Mouse (Mus musculus): Measurements from ENCODE around the gene Ube2t. TPM values are rescaled to one million over a fixed set of nuclear protein-coding genes. Genes with fewer than 3 reads are reported as not detected.
A peak's percentile ranks its signal among the peaks of the same experiment; 100 is the strongest.

Ube2t gene
- polyA plus RNA-seq, 1 experiment from 2014 or later = 24.7 TPM

GRCm38 (mm10) chr1:134938233-134938632, 24.1 kb upstream of the Ube2t start:
- no peak overlapping the region for H3K27ac ChIP-seq
- H3K4me3 ChIP-seq (replicated peaks; ENCODE audit: low read depth, low read length) = no peak overlapping the region
- H3K9me3 ChIP-seq (replicated peaks; ENCODE audit: low read length) = no peaks in the 10 kb centered on the region
- no peak overlapping the region for H3K4me2 ChIP-seq (ENCODE audit: low read length)
- no peaks in the 10 kb centered on the region for H3K27me3 ChIP-seq (ENCODE audit: insufficient read depth, low read length)
- DNase-seq (ENCODE audit: low spot score) (no peak), ATAC-seq (replicated peaks; ENCODE audit: low FRiP score, low read depth) (no peak)
- no peak overlapping the region for H3K9ac ChIP-seq (ENCODE audit: low read depth, low read length)
- H3K4me1 ChIP-seq (replicated peaks; ENCODE audit: insufficient read depth, low read length) = 0 out of 2 replicates have a peak, but pooled peaks cover 5% of the 10 kb centered on the region
- H3K36me3 ChIP-seq (ENCODE audit: insufficient read depth, low read length) = no peaks in the 10 kb centered on the region
- no peak for TF ChIP-seq CTCF (IDR thresholded peaks at IDR 0.05; ENCODE audit: low read depth)
- WGBS = 90% methylated on average over 1 of the region's 1 CpGs

GRCm38 (mm10) chr1:134940863-134941262, 21.5 kb upstream of the Ube2t start:
- Histone ChIP-seq H3K9ac (ENCODE audit: low read depth, low read length) (no peak overlapping the region), H3K4me1 (replicated peaks; ENCODE audit: insufficient read depth, low read length) (0 out of 2 replicates have a peak, but pooled peaks cover 5% of the 10 kb centered on the region), H3K27ac (no peak overlapping the region), H3K9me3 (replicated peaks; ENCODE audit: low read length) (no peaks in the 10 kb centered on the region), H3K36me3 (ENCODE audit: insufficient read depth, low read length) (no peaks in the 10 kb centered on the region), H3K4me3 (replicated peaks; ENCODE audit: low read depth, low read length) (no peak overlapping the region), H3K4me2 (ENCODE audit: low read length) (no peak overlapping the region), H3K27me3 (ENCODE audit: insufficient read depth, low read length) (no peaks in the 10 kb centered on the region)
- no peak for TF ChIP-seq CTCF (IDR thresholded peaks at IDR 0.05; ENCODE audit: low read depth)
- 32% methylated on average over 4 of the region's 4 CpGs for WGBS
- ATAC-seq (replicated peaks; ENCODE audit: low FRiP score, low read depth) (no peak), DNase-seq (ENCODE audit: low spot score) (peak; percentile 18)

DNA sequence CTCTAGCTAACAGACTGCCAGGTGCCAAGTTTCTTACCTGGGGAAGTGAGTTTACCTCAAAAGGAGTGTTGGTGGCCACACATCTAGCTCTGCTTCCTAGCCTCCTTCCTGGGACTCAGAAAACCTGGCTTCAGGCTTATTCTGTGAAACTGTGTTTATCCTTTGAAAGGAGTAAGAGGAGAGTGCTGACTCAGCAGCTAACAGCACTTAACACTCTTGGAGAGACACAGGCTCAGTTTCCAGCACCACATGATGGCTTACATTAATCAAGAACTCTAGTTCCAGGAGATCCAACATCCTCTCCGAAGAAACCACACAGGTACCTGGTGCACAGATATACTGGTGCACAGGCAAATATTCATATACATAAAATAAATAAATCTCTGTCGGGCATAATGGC, 19.5 kb upstream of the Ube2t start:
- Histone ChIP-seq H3K9me3 (replicated peaks; ENCODE audit: low read length) (no peaks in the 10 kb centered on the region), H3K4me3 (replicated peaks; ENCODE audit: low read depth, low read length) (no peak overlapping the region), H3K4me2 (ENCODE audit: low read length) (no peak overlapping the region), H3K27me3 (ENCODE audit: insufficient read depth, low read length) (no peaks in the 10 kb centered on the region), H3K9ac (ENCODE audit: low read depth, low read length) (no peak overlapping the region), H3K4me1 (replicated peaks; ENCODE audit: insufficient read depth, low read length) (0 out of 2 replicates have a peak, but pooled peaks cover 5% of the 10 kb centered on the region), H3K27ac (no peak overlapping the region), H3K36me3 (ENCODE audit: insufficient read depth, low read length) (no peaks in the 10 kb centered on the region)
- TF ChIP-seq CTCF (IDR thresholded peaks at IDR 0.05; ENCODE audit: low read depth) = no peak
- ATAC-seq (replicated peaks; ENCODE audit: low FRiP score, low read depth) (no peak), DNase-seq (ENCODE audit: low spot score) (no peak)
- 94% methylated on average over 2 of the region's 2 CpGs for WGBS

GRCm38 (mm10) chr1:134947590-134947989, 14.8 kb upstream of the Ube2t start:
- Histone ChIP-seq H3K36me3 (ENCODE audit: insufficient read depth, low read length) (no peaks in the 10 kb centered on the region), H3K9ac (ENCODE audit: low read depth, low read length) (no peak overlapping the region), H3K9me3 (replicated peaks; ENCODE audit: low read length) (no peaks in the 10 kb centered on the region), H3K4me2 (ENCODE audit: low read length) (no peak overlapping the region), H3K27me3 (ENCODE audit: insufficient read depth, low read length) (no peaks in the 10 kb centered on the region), H3K27ac (no peak overlapping the region), H3K4me1 (replicated peaks; ENCODE audit: insufficient read depth, low read length) (no peaks in the 10 kb centered on the region), H3K4me3 (replicated peaks; ENCODE audit: low read depth, low read length) (no peak overlapping the region)
- no peak for DNase-seq (ENCODE audit: low spot score)
- no peak for TF ChIP-seq CTCF (IDR thresholded peaks at IDR 0.05; ENCODE audit: low read depth)
- 82% methylated on average over 7 of the region's 7 CpGs for WGBS
- no peak for ATAC-seq (replicated peaks; ENCODE audit: low FRiP score, low read depth)

DNA sequence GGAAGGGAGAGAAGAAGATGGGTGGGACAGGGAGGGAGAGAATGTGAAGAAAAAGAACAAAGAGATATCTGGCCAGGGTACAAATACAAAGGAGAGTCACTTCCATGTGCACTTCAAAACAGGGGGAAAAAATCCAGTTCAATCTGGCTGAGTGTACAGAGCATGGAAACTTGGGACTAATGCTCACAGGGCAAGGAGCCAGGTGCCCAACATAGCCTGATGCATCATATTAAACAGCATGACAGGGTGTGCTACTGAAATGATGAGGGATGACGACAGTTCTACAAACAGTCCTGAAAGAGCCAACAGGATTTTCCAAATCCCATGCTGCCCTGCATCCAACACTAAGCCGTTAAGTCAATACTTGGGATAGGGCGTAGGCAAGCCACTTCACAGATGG, 12.4 kb upstream of the Ube2t start:
- Histone ChIP-seq H3K4me3 (replicated peaks; ENCODE audit: low read depth, low read length) (no peak overlapping the region), H3K4me1 (replicated peaks; ENCODE audit: insufficient read depth, low read length) (no peaks in the 10 kb centered on the region), H3K4me2 (ENCODE audit: low read length) (no peak overlapping the region), H3K27me3 (ENCODE audit: insufficient read depth, low read length) (no peaks in the 10 kb centered on the region), H3K9me3 (replicated peaks; ENCODE audit: low read length) (no peaks in the 10 kb centered on the region), H3K9ac (ENCODE audit: low read depth, low read length) (no peak overlapping the region), H3K27ac (no peak overlapping the region), H3K36me3 (ENCODE audit: insufficient read depth, low read length) (no peaks in the 10 kb centered on the region)
- ATAC-seq (replicated peaks; ENCODE audit: low FRiP score, low read depth) (no peak), DNase-seq (ENCODE audit: low spot score) (no peak)
- no peak for TF ChIP-seq CTCF (IDR thresholded peaks at IDR 0.05; ENCODE audit: low read depth)
- 89% methylated on average over 3 of the region's 3 CpGs for WGBS

GRCm38 (mm10) chr1:134955050-134955636, 7.2 kb upstream of the Ube2t start:
- Histone ChIP-seq H3K27me3 (ENCODE audit: insufficient read depth, low read length) (no peaks in the 10 kb centered on the region), H3K4me3 (replicated peaks; ENCODE audit: low read depth, low read length) (peak overlapping the region; percentile 91), H3K4me1 (replicated peaks; ENCODE audit: insufficient read depth, low read length) (no peaks in the 10 kb centered on the region), H3K4me2 (ENCODE audit: low read length) (peak overlapping the region; percentile 85), H3K9me3 (replicated peaks; ENCODE audit: low read length) (no peaks in the 10 kb centered on the region), H3K27ac (peak overlapping the region; percentile 79; the same call in 1 of the 2 replicates), H3K36me3 (ENCODE audit: insufficient read depth, low read length) (no peaks in the 10 kb centered on the region), H3K9ac (ENCODE audit: low read depth, low read length) (peak overlapping the region; percentile 88)
- DNase-seq (ENCODE audit: low spot score) = peak; percentile 9
- WGBS = 5% methylated on average over 16 of the region's 16 CpGs
- no peak for TF ChIP-seq CTCF (IDR thresholded peaks at IDR 0.05; ENCODE audit: low read depth)
- ATAC-seq (replicated peaks; ENCODE audit: low FRiP score, low read depth) = peak; percentile 41

Data from kidney, postnatal 0 days (tissue).